Mouse (Mus musculus): ENCODE results near the gene Spats2.
"Not testable (repeated sequence)": the region's sequence is repeated elsewhere in the genome, so short reads cannot be mapped to it uniquely, and the experiment has no call there.

Spats2 gene

DNA sequence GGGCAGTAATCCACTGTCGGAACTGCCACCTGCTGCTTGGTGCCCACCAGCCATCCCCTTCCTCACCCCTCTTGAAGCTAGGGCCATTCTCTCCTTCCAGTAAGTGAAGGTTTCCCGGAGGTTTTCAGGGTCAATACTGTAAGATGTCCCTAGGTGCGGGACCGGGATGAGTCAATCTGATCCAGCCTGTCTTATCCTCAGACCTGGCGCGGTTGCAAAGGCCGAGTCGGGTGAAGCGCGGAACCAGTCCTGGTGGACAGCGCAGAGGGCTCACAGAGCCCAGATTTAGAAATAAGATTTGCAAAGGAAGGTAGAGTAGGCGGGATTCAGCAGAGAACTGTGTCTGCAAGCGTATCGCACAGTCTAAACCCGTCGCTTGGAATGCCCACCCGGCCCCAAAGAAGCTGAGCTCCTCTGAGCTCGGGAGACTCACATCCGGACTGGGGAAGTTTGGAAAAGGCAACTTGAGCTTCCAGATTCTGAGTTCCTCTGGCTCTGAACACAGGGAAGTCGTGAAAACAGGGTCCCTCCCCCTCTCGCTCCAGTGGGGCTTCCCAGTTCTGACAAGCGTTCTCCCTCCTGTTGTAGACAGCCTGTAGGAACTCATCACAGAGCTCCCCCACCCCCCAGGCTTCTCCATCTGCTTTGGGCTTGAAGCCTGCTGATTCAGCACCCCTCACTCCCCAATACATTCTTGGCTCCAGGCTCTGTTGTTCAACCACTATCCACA is 99.5 kb downstream of the Spats2 start:
- peak; percentile 39 for DNase-seq

DNA sequence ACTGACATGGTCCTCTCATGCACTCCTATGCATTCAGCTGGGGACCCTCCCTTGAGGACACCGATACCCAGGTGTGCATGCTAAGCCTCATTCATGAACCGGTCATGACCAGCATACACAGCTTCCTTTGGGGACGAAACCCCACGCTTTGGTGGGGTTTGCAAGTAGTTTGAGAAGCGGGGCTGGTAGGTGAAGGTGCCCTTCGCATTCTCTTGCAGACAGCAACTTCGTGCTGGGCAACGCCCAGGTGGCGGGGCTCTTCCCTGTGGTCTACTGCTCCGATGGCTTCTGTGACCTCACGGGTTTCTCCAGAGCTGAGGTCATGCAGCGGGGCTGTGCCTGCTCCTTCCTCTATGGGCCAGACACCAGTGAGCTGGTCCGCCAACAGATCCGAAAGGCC is 100.4 kb downstream of the Spats2 start:
- no peak for DNase-seq

DNA sequence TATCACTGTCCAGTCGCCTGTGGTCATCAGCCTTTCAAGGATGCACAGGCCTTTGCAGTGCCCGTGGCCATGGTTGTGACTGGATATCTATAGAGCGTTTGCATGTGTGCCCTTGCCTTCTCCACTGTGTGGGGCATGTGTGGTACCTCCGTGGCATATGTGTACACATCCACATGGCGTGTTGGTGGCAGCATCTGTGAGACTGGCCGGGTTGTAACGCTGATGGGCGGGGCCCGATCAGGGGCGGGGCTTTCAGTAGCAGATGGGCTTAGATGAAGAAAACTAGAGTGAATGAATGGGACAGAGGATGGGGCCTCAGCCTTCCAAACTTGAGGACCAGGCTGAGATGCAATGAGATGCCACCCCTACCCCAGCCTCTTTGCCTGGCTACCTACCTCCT is 106.3 kb downstream of the Spats2 start:
- no peak for DNase-seq

DNA sequence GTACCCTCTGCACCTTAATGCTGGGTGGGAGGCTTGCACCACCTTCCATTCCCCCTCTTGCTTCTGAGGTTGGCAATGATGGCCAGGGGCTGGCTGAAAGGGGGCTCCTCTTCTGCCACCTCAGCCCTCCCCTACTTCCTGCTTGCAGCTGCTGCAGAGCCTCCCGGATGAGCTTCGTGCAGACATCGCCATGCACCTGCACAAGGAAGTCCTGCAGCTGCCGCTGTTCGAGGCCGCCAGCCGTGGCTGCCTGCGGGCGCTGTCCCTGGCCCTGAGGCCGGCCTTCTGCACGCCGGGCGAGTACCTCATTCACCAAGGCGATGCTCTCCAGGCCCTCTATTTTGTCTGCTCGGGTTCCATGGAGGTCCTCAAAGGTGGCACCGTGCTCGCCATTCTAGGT is 108.0 kb downstream of the Spats2 start:
- no peak for DNase-seq

DNA sequence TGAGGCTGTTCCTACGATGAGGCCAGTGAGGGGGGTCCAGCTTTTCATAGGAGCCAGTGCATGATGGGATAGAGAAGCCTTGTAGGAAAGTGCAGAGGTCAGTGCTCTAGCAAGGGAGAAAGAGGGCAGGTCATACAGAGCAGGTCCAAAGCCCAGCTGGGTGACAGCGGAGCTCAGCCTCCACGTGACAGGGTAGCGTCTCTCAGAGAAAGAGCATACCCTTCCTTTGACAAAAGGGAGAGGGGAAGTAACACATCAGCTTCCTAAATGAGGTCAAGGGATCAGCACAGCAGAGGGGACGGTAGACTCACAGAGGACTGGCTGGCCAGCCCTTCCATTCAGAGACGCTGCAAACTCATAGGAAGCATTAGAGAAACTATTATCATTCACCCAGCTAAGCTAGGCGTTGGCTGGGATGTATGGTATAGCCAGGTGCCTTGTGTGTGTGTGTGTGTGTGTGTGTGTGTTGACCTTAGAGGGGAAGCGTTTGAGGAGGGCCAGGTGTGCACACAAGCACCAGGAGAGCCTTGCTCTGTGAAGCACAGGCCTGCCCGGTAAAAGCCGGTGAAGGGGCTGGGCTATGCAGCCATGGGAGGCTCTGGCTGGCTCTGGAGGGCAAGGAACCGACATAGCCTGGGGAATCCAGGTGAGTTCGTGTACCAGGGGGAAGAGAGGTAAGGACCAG is 108.8 kb downstream of the Spats2 start:
- DNase-seq, result no peak

DNA sequence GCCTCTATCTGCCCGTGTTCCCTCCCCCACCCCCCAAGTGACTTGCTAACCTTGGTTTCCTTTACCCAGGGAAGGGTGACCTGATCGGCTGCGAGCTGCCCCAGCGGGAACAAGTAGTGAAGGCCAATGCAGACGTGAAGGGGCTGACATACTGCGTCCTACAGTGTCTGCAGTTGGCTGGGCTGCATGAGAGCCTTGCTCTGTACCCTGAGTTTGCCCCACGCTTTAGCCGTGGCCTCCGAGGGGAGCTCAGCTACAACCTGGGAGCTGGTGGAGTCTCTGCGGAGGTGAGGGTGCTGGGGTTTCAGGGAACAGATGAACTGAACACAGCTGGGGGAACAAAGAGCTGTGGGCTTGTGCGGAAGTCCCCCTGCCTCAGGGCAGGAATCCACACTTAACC is 112.3 kb downstream of the Spats2 start:
- no peak for DNase-seq

DNA sequence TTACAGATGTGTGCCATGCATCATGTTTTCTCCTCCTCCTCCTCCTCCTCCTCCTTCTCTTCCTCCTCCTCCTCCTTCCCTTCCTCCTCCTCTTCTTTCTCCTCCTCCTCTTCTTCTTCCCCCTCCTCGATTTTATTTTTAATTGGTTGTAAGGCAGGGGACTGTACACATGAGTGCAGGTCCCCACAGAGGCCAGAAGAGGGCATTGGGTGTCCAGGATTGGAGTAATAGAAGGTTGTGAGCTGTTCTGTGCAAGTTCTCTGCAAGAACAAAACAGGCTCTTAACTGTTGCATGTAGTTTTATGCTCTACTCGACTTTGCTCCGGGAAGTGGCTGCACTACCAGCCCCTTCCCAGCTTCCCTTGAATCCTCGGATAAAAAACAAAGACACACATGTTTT is 114.4 kb downstream of the Spats2 start:
- DNase-seq, result no peak

DNA sequence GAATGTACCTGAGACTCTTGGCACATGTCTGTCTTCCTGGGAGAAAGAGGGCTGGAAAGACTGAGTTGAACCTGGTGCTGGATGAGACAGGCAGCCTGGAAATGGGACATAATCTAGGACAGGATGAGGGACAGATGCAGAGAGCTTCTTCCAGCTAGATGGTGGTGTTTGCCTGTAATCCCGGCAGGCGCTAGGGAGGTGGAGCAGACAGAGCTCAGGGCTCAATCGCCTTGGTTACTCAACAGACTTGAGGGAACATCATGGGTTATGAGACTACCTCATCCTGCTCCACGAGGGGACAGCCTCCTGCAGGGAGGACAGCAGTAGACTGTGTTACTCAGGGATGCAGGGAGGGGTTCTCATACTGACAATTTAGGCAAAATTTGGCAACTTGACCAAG is 115.5 kb downstream of the Spats2 start:
- no peak for DNase-seq

DNA sequence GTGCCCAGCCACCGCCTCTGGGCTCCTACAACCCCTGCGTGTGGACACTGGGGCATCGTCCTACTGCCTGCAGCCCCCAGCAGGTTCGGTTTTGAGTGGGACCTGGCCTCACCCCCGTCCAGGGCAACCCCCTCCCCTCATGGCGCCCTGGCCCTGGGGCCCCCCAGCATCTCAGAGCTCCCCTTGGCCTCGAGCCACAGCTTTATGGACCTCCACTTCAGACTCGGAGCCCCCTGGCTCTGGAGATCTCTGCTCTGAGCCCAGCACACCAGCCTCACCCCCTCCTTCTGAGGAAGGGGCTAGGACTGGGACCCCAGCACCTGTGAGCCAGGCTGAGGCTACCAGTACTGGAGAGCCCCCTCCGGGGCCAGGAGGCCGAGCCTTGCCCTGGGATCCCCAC is 116.3 kb downstream of the Spats2 start:
- DNase-seq, result no peak

DNA sequence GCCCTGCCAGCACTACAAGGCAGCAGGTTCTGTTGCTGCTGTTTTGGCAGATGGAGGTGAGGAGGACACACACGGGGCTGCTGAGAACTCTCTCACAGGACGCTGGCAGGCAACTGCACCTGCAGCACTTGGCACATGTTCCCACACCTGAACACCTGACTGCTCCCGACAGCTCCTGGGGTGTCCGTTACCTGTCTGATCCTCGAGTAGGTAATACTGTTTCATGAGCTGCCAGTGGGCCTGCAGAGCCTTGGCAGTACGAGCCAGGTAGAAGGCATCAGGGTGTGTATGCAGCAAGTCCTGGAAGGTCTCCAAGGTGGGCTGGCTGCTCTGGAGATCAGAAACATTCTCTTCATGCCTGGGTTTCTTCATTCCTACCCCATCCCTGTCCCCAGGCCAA is 121.0 kb downstream of the Spats2 start:
- not testable (repeated sequence) for DNase-seq

DNA sequence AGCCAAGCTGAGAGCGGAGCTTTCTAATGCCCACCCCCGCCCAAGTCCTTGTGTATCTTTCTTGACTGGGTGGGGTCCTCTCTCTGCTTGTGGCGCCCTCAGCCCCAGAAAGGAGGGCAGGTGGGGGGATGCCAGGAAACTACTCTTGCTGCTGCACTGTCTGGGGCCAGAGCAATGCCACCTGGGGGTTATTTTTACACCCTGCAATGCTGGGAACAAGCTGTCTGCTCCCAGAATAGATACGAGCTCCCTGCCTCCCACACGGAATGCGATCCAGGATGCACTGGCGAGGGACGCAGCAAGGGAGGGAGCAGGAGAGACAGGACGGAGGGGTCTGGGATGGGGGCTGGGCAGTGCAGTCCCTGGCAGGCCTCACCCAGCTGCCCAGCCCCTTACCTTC is 123.3 kb downstream of the Spats2 start:
- DNase-seq, result no peak

DNA sequence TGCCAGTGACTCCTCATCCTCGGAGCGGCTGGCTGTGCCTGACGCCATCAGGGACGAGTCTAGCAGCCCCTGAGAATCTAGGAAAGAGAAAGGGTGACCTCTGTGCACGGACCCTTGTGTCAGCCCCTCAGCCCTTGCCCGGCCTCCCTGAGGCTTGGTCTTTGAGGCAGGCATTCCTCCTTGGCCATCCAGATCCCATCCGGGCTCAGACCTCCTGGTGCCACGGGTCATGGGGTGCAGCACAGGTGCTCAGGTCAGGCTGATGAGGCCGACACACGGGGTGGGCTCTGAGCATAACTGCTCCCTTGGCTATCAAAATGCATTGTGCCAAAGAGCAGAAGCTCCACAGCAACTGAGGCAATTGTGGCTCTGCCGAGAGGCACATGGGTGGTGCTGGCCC is 124.2 kb downstream of the Spats2 start:
- no peak for DNase-seq

DNA sequence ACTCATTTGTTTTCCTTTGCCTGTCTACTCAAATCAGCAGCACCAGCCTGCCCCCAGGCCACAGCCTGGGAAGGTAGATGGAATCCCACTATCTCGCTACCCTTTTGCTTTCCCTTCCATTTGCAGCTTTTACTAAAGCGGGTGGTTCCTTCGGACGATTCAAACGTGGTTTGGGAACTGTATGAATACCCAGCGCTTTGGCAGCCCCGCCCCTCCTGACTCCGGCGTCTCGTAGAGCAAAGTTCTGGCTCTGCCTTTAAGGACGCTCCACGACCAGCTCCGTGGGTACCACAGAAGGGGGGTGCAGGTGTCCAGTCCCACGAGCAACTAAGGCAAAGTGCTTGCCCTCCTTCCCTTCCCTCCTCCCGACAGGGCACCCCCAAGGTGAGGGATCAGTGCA is 125.4 kb downstream of the Spats2 start:
- DNase-seq, result not testable (repeated sequence)

DNA sequence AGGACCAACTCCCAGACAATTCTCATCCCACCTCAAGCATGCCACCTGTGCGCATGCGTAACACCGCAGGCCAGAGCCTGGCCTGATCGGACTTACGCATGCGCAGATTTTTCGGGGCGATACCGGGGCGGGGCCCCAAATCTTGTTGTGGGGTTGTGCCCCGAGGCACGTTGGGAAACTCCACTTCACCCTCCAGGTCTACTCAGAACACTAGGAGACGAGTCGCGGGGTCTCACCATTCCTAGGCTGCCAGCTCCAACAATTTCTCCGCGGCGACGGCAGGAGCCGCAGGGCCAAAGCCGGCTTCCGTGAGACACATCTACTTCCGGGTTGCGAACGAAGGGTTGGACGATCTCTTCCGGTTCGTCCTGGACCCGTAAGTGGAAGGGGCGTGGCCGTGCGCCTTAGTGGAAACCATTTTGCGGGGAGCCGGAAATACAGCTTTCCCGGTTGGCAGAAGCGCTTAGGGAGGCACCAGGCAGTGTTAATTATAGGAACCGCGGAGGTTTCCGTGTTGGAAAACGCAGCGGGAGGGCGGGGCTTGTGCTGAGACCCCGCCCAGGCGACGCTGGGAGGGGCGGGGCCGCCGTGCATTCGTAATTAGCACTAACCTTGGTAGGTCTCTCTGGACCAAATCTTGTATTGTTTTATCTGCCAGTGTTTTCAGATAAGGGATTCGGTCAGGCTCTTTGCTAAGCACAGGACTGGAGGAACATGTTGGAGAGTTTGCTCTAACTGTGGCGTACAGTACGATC is 126.1 kb downstream of the Spats2 start, which contains the start of gene Mcrs1:
Gene Mcrs1 (minus strand): TSS at position 336 of the 755 bp plus-strand sequence.
- peak; percentile 100 for DNase-seq

DNA sequence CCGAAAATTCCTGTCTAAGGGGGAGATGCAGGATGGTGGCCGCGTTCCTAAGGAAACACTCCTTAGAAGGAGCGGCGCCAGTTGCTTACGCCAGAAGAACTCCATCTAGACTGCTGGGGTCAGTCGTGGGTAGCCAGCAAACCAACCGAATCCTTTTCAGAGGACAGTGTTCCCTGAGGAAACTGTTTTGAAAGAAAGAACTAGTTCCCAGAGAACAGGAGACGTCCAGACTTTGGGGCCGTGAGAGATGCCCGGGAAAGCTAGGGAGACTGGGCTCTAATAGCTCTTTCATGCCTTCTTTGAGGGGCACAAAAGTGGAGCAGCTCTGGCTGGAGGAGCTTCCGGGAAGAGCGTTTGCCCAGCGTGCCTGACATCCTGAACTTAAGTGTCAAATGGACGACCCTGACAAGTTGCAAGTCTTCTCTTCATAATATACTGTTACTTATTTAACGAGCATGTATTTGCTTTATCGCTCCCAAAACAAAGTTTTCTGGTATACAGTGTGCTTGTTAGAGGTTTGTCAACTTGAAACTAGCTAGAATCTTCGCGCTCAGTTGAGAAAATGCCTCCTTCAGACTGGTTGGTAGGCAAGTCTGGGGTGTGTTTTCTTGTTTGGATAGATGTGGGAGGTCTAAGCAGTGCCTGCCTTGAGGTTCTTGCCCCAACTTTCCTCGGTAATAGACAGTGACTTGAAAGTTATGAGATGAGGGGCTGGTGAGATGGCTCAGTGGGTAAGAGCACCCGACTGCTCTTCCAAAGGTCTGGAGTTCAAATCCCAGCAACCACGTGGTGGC is 126.9 kb downstream of the Spats2 start:
- DNase-seq, result peak; percentile 77

DNA sequence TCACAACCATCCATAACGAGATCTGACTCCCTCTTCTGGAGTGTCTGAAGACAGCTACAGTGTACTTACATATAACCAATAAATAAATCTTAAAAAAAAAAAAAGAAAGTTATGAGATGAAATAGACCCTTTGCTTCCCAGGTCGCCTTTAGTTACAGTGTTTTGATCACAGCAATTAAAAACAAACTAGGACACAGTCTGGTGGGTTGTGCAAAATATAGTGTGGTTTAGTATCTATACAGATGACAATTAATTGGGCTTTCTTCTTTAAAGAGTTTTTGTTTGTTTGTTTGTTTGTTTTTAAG is 127.4 kb downstream of the Spats2 start:
- DNase-seq, result not testable (repeated sequence)

DNA sequence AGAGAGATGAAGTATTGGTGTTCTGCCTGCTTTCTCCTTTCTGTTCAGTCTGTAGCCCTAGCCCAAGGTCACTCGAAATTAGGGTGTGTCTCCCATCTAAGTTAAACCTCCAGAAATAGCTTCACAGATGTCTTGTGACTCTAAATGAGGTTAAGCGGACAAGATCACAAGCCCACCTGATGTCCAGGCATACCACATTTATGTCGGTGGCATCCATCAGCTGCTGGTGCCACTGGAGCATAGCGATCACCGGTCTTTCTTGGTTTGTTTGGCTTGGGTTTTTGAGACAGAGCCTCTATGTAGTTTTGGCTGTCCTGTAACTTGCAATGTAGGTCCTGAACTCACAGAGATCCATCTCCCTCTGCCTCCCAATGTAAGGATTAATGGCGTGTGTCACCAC is 128.1 kb downstream of the Spats2 start:
- no peak for DNase-seq

DNA sequence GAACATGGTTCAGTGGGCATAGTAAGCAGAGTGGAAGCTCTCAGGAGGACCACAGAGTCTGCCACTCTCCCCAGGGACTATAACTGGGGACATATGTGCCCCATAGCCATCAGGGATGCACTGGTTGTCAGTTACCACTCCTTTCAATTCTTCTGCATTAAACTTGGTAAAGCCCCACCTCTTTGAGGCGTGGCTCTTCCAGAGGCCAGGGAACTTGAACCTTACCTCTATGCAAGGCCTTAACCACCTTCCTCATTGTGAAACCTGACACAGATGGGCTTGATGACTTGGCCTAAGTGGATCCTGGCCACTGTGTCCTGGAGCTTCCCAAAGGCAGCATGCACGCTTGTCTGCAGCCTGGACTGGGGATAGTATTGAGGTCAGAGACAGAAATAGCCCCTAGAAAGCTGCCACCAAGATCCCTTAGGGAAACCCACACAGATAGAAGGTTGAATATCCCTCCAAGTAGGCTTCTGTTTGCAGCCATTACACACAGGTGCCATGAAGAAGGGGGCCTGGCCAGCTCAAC is 128.8 kb downstream of the Spats2 start:
- no peak for DNase-seq

DNA sequence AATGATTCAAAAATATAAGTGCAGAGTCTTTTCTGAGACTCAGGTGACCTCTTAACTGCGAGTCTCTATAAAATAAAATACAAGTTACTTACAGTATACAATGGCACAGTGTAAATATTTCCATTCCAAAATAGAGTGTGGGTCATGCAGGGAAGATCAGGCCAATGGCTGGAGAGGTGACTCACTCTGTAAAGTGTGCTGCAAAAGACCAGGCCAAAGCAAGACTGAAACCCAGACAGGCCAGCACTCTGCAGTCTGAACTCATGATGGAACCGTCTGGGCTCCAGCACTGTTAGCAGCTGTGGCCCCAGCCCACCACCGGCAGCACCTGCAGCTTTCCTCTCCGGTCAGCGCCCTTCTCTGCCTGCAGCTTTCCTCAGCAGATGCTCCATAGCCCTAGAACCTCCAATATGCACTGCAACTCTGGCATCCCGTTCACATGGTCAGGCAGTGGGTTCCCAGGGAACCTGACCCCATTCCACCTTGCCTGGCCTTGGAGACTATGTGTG is 129.6 kb downstream of the Spats2 start:
- DNase-seq, result no peak

DNA sequence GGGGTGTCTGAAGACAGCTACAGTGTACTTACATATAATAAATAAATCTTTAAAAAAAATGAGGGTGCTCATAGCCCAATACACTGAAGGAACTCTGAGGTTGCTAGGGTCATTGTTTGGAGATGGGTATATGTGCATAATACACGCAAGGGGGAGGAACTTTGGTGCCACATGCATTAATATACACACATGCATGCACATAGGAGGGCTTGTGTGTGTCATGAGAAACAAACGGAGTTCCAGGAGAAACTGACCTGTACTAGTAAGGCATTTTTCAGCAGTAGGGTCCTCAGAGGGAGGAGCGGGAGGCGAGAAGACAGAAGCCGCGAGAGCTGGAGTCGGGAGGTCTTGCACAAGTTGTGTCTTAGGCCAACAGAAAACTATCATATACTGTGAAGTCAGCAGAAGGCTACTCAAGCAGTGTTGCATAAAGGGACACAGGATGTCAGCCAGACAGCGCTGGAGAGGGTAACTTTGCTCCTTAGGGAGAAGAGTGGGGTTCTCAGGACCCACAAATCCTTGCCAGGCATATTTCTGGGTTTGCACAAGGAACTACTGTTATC is 133.5 kb downstream of the Spats2 start:
- DNase-seq, result no peak

DNA sequence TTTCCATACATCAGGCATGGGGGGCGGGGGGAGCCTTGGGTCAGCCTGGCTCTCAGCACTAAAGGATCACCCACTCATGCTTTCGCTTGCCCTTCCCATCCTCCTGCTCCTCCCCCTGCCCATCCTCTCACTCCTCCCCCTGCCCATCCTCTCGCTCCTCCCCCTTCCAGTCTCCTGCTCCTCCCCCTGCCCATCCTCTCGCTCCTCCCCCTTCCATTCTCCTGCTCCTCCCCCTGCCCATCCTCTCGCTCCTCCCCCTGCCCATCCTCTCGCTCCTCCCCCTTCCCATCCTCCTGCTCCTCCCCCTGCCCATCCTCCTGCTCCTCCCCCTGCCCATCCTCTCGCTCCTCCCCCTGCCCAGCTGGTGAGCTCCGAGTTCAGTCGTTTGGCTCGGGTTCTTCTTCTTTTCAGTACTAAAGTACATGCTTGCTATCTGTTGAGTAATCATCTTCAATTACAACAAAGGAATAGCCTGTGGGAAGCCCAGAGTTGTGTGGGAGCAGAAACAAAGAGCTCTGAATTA is 134.1 kb downstream of the Spats2 start:
- peak; percentile 83 for DNase-seq

DNA sequence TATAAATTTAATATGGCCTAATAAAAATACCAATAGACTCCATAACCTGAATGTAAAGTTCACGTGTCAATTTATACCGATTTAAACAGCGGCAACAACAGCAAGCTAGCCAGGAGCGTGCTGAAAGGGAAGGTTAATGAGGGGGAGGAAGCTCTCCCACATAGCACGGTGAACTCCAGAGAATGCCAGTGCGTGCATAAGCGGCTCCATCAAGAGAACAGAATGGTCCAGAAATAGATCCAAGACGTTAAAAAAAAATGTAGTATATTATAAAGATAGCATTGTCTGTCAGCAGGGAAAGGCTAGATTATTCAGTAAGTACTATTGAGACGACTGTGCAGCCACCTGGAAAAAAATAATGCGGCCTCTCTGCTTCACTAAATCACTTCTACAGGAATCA is 137.0 kb downstream of the Spats2 start:
- DNase-seq, result no peak
